Mouse (Mus musculus) testis, postnatal 10 days (tissue): ENCODE measurements around the gene Dennd6a.
A peak's percentile ranks its signal among the peaks of the same experiment; 100 is the strongest.
"Not testable (repeated sequence)": the region's sequence is repeated elsewhere in the genome, so short reads cannot be mapped to it uniquely, and the experiment has no call there.

ENCODE experiments used
- DNase-seq: peaks from one replicate; pipeline ENCODE4 v3.0.0; 2021; ENCODE audit warnings: low spot score

Dennd6a gene

GRCm38 (mm10) chr14:26643006-26643624, 69.5 kb downstream of the Dennd6a start:
- DNase-seq = no peak

- DNase-seq = no peak
These were observed 72.5 kb downstream of the Dennd6a start for GRCm38 (mm10) chr14:26645989-26646650.

- DNase-seq = no peak
These were observed 74.2 kb downstream of the Dennd6a start for GRCm38 (mm10) chr14:26647811-26648210.

GRCm38 (mm10) chr14:26651901-26652300, 78.2 kb downstream of the Dennd6a start:
- no peak for DNase-seq

GRCm38 (mm10) chr14:26658178-26658577, 84.5 kb downstream of the Dennd6a start:
- no peak for DNase-seq

- no peak for DNase-seq
These were observed 86.6 kb downstream of the Dennd6a start for GRCm38 (mm10) chr14:26660233-26660632.

- DNase-seq = no peak
These were observed 88.4 kb downstream of the Dennd6a start for GRCm38 (mm10) chr14:26662016-26662415.

- DNase-seq = no peak
These were observed 88.8 kb downstream of the Dennd6a start for GRCm38 (mm10) chr14:26662488-26662887.

GRCm38 (mm10) chr14:26663851-26664250, 90.2 kb downstream of the Dennd6a start:
- DNase-seq = no peak

GRCm38 (mm10) chr14:26667991-26668370, 94.3 kb downstream of the Dennd6a start:
- no peak for DNase-seq

GRCm38 (mm10) chr14:26668371-26669291, 95.0 kb downstream of the Dennd6a start:
- peak; percentile 65 for DNase-seq

GRCm38 (mm10) chr14:26669292-26670073, 95.8 kb downstream of the Dennd6a start, which contains the start of gene Pde12:
Gene Pde12 (minus strand): TSS chr14:26669883.
- peak; percentile 86 for DNase-seq

- DNase-seq = no peak
These were observed 97.3 kb downstream of the Dennd6a start for GRCm38 (mm10) chr14:26670964-26671363.

- DNase-seq = not testable (repeated sequence)
These were observed 98.4 kb downstream of the Dennd6a start for GRCm38 (mm10) chr14:26671870-26672615.

GRCm38 (mm10) chr14:26674476-26675169, 101.0 kb downstream of the Dennd6a start:
- not testable (repeated sequence) for DNase-seq

- DNase-seq = peak; percentile 59
These were observed 101.7 kb downstream of the Dennd6a start for GRCm38 (mm10) chr14:26675371-26675770.

GRCm38 (mm10) chr14:26675791-26676190, 102.1 kb downstream of the Dennd6a start:
- no peak for DNase-seq
